Mouse (Mus musculus) heart, postnatal 4 days (tissue): Measurements from ENCODE around the gene Tlr3. TPM values are rescaled to one million over a fixed set of nuclear protein-coding genes. Genes with fewer than 3 reads are reported as not detected.

ENCODE experiments used
- total RNA-seq, 2 experiments: library from RNA; stranded (reverse); gene quantifications; 2 replicates each; pipeline ENCODE4 v1.2.3; 2021

The Tlr3 gene
- total RNA-seq, 2 experiments from 2014 or later: 6.9 to 7.9 TPM

Other genes with a start within 250 kb of the Tlr3 start
- gene F11, start 149.0 kb downstream of the Tlr3 start, total RNA-seq: not detected
- gene Klkb1, start 116.2 kb downstream of the Tlr3 start, total RNA-seq: not detected
- not detected for gene Gm45753, start 102.6 kb downstream of the Tlr3 start, total RNA-seq
- 1 to 10 TPM; 1.1 to 1.4 TPM for gene Cyp4v3, start 77.9 kb downstream of the Tlr3 start, total RNA-seq
- 1 to 10 TPM; 6.3 to 7.7 TPM for gene Fam149a, start 28.8 kb downstream of the Tlr3 start, total RNA-seq
- 100 to 1,000 TPM; 985 TPM for gene Sorbs2, start 96.7 kb upstream of the Tlr3 start, total RNA-seq